Mouse (Mus musculus): ENCODE results near the gene Eef1akmt4.

Eef1akmt4 gene

DNA sequence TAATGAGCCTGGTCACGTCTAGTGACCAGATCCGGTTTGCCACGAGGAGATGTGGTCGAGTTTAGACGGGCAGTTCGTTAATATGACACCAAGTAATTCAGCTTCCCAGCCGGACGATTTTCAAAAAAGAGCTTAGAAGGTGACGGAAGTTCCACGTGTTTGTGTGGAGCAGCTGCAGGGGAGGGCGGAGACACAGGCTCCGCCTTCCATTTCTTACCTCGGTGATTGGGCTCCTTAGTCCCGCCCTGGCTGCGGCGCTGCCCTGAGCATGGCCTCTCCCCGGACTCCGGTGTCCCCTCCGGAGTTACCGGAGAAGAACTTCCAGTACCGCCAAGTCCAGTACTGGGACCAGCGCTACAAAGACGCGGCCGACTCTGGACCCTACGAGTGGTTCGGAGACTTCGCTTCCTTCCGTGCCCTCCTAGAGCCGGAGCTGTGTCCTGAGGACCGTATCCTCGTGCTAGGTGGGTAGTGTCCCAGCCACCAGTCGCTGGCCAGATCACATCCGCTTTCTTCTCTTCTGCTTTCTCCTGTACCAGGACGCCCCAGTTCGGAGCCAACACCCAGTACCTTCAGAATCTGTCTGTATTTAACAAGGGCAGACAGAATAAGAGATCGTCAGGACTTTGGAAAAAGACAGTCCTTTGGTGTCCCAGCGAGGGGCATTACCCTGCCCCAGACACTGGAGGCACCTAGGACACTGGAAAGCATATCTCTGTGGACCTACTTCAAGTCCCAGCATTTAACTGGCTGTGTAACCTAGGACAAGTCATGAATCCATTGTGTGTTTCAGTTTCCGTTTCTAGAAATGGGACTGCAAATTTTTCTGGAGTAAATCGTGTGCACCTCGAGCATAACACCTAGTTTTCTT lies at the start of gene Eef1akmt4, which contains the start of the genes Gm49333 and Alg3:
TSS of gene Eef1akmt4 (plus strand) at position 237 of the 871 bp plus-strand sequence.
TSS of gene Gm49333 (plus strand) at position 254 of the 871 bp plus-strand sequence.
TSS of gene Alg3 (minus strand) at position 379 of the 871 bp plus-strand sequence.
- Histone ChIP-seq H3K36me3 (ENCODE audit: control insufficient read depth, insufficient read depth, low read length, poor library complexity, severe bottlenecking) (no peaks in the 10 kb centered on the region), H3K27me3 (ENCODE audit: control insufficient read depth, insufficient read depth, low read length, poor library complexity, severe bottlenecking) (no peaks in the 10 kb centered on the region)
- peak; percentile 90 for DNase-seq (ENCODE audit: low read depth, low spot score)

DNA sequence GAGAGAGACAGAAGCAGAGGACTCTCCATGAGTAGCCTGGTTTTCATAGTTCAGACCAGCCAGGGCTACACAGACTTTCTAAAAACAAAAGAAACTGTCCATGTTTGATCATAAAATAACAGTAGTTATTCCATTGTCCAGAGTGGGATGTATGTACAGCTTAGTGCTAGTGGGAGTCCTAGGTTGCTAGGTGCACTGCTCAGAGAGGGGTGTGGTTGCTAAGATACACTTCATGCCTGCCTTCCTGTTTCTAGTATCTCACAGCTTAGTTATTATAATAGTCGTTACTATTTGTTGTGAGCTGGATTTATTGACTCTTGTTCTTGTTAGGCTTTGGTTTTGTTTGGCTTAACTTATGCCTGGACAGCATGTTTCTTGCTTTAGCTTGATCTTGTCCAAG lies 46.3 kb upstream of the Eef1akmt4 start:
- DNase-seq (ENCODE audit: low read depth, low spot score) = no peak

DNA sequence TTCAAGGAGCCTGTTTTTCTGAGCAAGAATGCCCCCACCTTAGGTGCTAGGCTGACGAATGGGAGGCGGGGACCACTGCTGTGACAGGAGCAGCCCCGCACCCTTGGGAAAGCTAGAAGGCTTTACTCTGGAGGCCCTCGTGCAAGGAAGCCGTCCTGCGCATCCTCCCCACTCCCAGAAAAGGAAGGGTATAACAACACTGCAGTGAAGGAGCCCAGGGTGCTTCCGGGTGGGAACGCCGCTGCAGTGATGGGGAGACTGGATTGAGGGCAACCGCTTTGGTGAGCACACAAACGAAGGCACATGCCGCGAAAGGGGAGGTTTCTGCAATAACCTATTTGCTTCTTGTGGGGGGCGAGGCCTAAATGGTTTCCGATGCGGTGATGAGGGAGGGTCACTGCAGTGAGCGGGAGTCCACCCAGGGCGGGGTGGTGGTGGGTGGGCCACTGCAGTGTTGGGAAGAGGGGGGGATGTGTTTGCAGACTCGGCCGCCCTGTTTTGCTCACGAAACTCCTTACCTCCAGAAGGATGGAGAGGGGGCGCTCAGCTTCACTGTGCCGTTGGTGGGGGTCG lies 21.9 kb upstream of the Eef1akmt4 start, which contains the start of gene Vwa5b2:
TSS of gene Vwa5b2 (plus strand) at position 106 of the 573 bp plus-strand sequence.
- H3K36me3 ChIP-seq (ENCODE audit: control insufficient read depth, insufficient read depth, low read length, poor library complexity, severe bottlenecking) = no peaks in the 10 kb centered on the region
- DNase-seq (ENCODE audit: low read depth, low spot score) = no peak
- H3K27me3 ChIP-seq (ENCODE audit: control insufficient read depth, insufficient read depth, low read length, poor library complexity, severe bottlenecking) = 0 out of 2 replicates have a peak, but pooled peaks cover 1% of the 10 kb centered on the region

More for the DNA sequence above, 46.3 kb upstream of the Eef1akmt4 start:
- Histone ChIP-seq H3K27me3 (ENCODE audit: control insufficient read depth, insufficient read depth, low read length, poor library complexity, severe bottlenecking) (no peaks in the 10 kb centered on the region), H3K36me3 (ENCODE audit: control insufficient read depth, insufficient read depth, low read length, poor library complexity, severe bottlenecking) (0 out of 2 replicates have a peak, but pooled peaks cover 3% of the 10 kb centered on the region)

- no peak for DNase-seq (ENCODE audit: low read depth, low spot score)
Measured at GRCm38 (mm10) chr16:20589939-20590679, 21.3 kb upstream of the Eef1akmt4 start.

GRCm38 (mm10) chr16:20590680-20591038 lies 20.7 kb upstream of the Eef1akmt4 start:
- no peak for DNase-seq (ENCODE audit: low read depth, low spot score)
- Histone ChIP-seq H3K27me3 (ENCODE audit: control insufficient read depth, insufficient read depth, low read length, poor library complexity, severe bottlenecking) (0 out of 2 replicates have a peak, but pooled peaks cover 1% of the 10 kb centered on the region), H3K36me3 (ENCODE audit: control insufficient read depth, insufficient read depth, low read length, poor library complexity, severe bottlenecking) (no peaks in the 10 kb centered on the region)

More at GRCm38 (mm10) chr16:20589939-20590679, 21.3 kb upstream of the Eef1akmt4 start:
- no peaks in the 10 kb centered on the region for H3K36me3 ChIP-seq (ENCODE audit: control insufficient read depth, insufficient read depth, low read length, poor library complexity, severe bottlenecking)
- H3K27me3 ChIP-seq (ENCODE audit: control insufficient read depth, insufficient read depth, low read length, poor library complexity, severe bottlenecking) = 0 out of 2 replicates have a peak, but pooled peaks cover 1% of the 10 kb centered on the region

- Histone ChIP-seq H3K36me3 (ENCODE audit: control insufficient read depth, insufficient read depth, low read length, poor library complexity, severe bottlenecking) (no peaks in the 10 kb centered on the region), H3K27me3 (ENCODE audit: control insufficient read depth, insufficient read depth, low read length, poor library complexity, severe bottlenecking) (0 out of 2 replicates have a peak, but pooled peaks cover 1% of the 10 kb centered on the region)
- no peak for DNase-seq (ENCODE audit: low read depth, low spot score)
Measured at GRCm38 (mm10) chr16:20591076-20591705, 20.2 kb upstream of the Eef1akmt4 start.

DNA sequence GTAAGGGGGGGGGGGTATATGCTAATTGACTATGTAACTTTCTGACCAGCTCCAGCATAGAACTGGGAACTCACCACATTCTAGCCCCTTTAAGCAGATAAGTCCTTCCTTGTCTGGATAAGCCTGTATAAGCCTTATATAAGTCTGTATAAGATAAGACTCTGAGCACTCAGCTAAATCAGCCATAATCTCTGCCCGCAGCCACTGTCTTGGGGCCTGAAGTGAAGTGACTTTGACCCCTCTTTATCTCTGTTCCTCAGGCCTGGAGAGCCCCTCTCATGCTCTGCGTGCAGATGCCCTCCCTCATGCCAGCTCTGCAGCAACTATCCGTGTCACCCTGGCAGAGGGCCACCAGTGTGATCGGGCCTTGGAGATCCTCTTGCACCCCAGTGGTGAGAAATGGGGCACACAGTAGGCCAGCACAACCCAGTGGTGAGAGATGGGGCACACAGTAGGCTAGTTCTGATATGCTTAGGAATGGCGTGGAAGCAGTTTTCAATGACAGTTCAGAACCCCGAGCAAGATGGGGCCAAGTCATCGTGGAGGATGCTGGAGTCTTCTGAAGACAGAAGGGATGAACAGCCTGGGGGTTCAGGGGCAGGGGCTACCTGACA lies 16.2 kb upstream of the Eef1akmt4 start:
- no peaks in the 10 kb centered on the region for H3K36me3 ChIP-seq (ENCODE audit: control insufficient read depth, insufficient read depth, low read length, poor library complexity, severe bottlenecking)
- H3K27me3 ChIP-seq (ENCODE audit: control insufficient read depth, insufficient read depth, low read length, poor library complexity, severe bottlenecking) = 0 out of 2 replicates have a peak, but pooled peaks cover 1% of the 10 kb centered on the region
- no peak for DNase-seq (ENCODE audit: low read depth, low spot score)

- H3K27me3 ChIP-seq (ENCODE audit: control insufficient read depth, insufficient read depth, low read length, poor library complexity, severe bottlenecking) = 0 out of 2 replicates have a peak, but pooled peaks cover 4% of the 10 kb centered on the region
- DNase-seq (ENCODE audit: low read depth, low spot score) = no peak
- no peaks in the 10 kb centered on the region for H3K36me3 ChIP-seq (ENCODE audit: control insufficient read depth, insufficient read depth, low read length, poor library complexity, severe bottlenecking)
Measured at GRCm38 (mm10) chr16:20595737-20596136, 15.7 kb upstream of the Eef1akmt4 start.

- Histone ChIP-seq H3K36me3 (ENCODE audit: control insufficient read depth, insufficient read depth, low read length, poor library complexity, severe bottlenecking) (no peaks in the 10 kb centered on the region), H3K27me3 (ENCODE audit: control insufficient read depth, insufficient read depth, low read length, poor library complexity, severe bottlenecking) (0 out of 2 replicates have a peak, but pooled peaks cover 2% of the 10 kb centered on the region)
- DNase-seq (ENCODE audit: low read depth, low spot score) = no peak
Measured at GRCm38 (mm10) chr16:20596687-20597441, 14.5 kb upstream of the Eef1akmt4 start.

DNA sequence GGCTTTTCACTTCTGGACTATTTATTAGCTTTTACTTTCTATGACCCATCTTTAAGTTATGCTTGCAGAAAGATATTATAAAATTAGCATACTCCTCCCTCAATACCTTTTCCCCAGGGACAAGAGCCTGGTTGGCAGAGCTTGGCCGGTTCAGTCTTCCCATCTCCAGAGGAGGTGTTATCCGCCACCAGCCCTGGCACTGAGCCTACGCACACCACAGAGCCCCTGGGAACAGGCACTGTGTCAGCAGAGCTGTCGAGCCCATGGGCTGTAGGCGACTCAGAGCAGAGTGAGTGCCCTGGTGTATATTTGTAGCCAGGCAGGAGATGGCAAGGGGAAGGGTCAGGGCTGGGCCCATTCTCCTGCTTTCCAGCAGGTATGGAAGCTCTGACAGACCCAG lies 10.9 kb upstream of the Eef1akmt4 start:
- Histone ChIP-seq H3K27me3 (ENCODE audit: control insufficient read depth, insufficient read depth, low read length, poor library complexity, severe bottlenecking) (0 out of 2 replicates have a peak, but pooled peaks cover 2% of the 10 kb centered on the region), H3K36me3 (ENCODE audit: control insufficient read depth, insufficient read depth, low read length, poor library complexity, severe bottlenecking) (no peaks in the 10 kb centered on the region)
- no peak for DNase-seq (ENCODE audit: low read depth, low spot score)

DNA sequence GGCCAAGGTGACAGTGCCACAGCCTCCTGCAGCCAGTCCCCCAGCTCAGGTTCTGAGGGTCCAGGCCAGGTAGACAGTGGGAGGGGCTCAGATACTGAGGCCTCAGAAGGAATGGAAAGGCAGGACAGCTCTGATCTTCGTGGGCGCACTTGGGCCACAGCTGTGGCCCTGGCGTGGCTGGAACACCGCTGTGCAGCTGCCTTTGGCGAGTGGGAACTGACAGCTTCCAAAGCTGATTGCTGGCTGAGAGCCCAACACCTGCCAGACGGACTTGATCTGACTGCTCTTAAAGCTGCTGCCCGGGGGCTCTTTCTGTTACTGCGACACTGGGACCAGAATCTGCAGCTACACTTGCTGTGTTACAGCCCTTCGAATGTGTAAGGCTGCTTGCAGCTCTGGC lies 6.7 kb upstream of the Eef1akmt4 start:
- Histone ChIP-seq H3K36me3 (ENCODE audit: control insufficient read depth, insufficient read depth, low read length, poor library complexity, severe bottlenecking) (no peaks in the 10 kb centered on the region), H3K27me3 (ENCODE audit: control insufficient read depth, insufficient read depth, low read length, poor library complexity, severe bottlenecking) (0 out of 2 replicates have a peak, but pooled peaks cover 2% of the 10 kb centered on the region)
- DNase-seq (ENCODE audit: low read depth, low spot score) = no peak

DNA sequence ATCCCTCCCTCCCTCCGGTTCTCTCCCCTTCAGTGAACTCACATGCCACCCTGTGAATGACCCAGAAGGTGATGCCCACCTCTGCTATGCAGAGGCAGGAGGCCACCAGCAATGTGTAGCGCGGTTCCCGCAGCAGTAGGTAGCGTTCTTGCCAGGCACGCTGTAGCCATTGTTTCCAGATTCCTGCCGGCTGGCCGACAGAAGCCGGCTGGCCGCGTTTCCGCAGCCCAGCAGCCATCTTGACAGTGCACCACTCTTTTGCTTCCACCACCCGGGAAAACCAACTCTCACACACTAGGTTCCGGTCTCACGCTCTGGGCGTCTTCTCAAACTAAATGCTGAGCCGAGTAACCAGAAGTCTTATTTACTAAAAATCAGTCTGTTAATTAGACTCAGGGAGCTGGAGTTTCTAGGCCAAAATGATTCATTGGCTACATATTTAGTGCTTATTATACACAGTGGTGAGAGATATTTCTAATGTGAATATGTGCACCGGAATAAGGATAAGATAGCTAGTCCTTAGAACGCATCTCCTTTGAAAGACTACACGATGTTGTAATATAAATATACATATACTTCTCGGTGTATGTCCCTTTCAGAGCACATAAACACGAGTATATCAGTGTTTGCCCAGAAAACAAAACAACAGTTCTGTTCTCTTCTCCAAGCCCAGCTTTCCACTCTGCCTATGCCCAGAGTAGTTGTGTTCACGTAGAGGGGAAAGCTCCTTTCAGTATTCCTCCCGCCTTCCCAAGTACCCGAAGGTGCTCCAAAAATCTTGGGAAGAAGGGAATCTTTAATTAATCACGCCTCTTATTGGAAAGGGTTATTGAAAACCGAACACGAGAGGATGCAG lies 664 bp upstream of the Eef1akmt4 start:
- Histone ChIP-seq H3K27me3 (ENCODE audit: control insufficient read depth, insufficient read depth, low read length, poor library complexity, severe bottlenecking) (no peaks in the 10 kb centered on the region), H3K36me3 (ENCODE audit: control insufficient read depth, insufficient read depth, low read length, poor library complexity, severe bottlenecking) (no peaks in the 10 kb centered on the region)
- peak; percentile 88 for DNase-seq (ENCODE audit: low read depth, low spot score)

Measured in splenic B cell, adult 2 months (primary cell).